Mouse (Mus musculus): Measurements from ENCODE around the gene Arhgap6.

DNA sequence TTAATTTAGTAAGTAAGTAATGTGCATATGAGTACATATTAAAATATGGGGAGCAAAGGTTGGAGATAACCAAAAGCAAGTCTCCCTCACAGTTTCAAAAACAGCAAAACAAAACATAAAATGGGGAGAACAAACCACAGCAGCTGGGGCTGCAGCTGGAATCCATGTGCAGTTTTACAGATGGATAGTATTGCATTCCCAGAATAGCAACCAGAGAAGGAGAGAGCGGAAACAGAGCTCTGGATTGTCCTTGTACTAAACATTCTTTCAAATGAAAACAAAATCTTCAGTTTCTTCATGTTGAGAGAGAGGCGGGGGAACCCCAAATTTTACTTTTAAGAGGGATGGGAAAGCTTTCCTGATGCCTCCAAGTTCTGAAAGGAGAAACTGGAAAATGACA lies 467.3 kb downstream of the Arhgap6 start:
- TF ChIP-seq CTCF (IDR thresholded peaks at IDR 0.05; ENCODE audit: borderline replicate concordance, insufficient read depth, low read depth, low read length) = no peak
- TF ChIP-seq POLR2A (IDR thresholded peaks at IDR 0.05; ENCODE audit: borderline replicate concordance, insufficient read depth, low read length) = no peak
